Mouse (Mus musculus) neural tube, embryonic 15.5 days (tissue): ENCODE data around the gene Bach2. TPM values are rescaled to one million over a fixed set of nuclear protein-coding genes. Genes with fewer than 3 reads are reported as not detected.

ENCODE experiments used
- ATAC-seq: fragments of 200-750 bp; cut with Nextera tagmentation; 2 replicates; pipeline ENCODE4 v1.8.0; 2017; ENCODE audit warnings: mild to moderate bottlenecking, moderate TSS enrichment, moderate library complexity; ENCODE audit not compliant: low FRiP score
- H3K27ac ChIP-seq: fragments of 300-500 bp; sonication (generic); replicated peaks from 2 replicates; pipeline ENCODE4 v1.5.1; 2015; ENCODE audit warnings: mild to moderate bottlenecking, inconsistent platforms
- H3K27me3 ChIP-seq: fragments of 300-500 bp; sonication (generic); replicated peaks from 2 replicates; pipeline ENCODE4 v1.6.1; 2015; ENCODE audit warnings: inconsistent platforms
- H3K36me3 ChIP-seq: fragments of 300-500 bp; sonication (generic); 2 replicates; pipeline ENCODE4 v1.6.1; 2015; ENCODE audit warnings: inconsistent platforms
- H3K4me1 ChIP-seq: fragments of 300-500 bp; sonication (generic); 2 replicates; pipeline ENCODE4 v1.6.1; 2015; ENCODE audit warnings: inconsistent platforms
- H3K4me2 ChIP-seq: fragments of 300-500 bp; sonication (generic); 2 replicates; pipeline ENCODE4 v1.6.1; 2015; ENCODE audit warnings: inconsistent platforms, mild to moderate bottlenecking, moderate library complexity
- H3K4me3 ChIP-seq: fragments of 300-500 bp; sonication (generic); replicated peaks from 2 replicates; pipeline ENCODE4 v1.5.1; 2015; ENCODE audit warnings: mild to moderate bottlenecking, inconsistent platforms
- H3K9ac ChIP-seq: fragments of 300-500 bp; sonication (generic); replicated peaks from 2 replicates; pipeline ENCODE4 v1.6.1; 2015; ENCODE audit warnings: mild to moderate bottlenecking, inconsistent platforms
- H3K9me3 ChIP-seq: fragments of 300-500 bp; sonication (generic); replicated peaks from 2 replicates; pipeline ENCODE4 v1.6.1; 2016; ENCODE audit warnings: inconsistent platforms
- WGBS: fragments of 180-500 bp; shearing (Covaris S2); methylation state at CpG from one replicate; pipeline ENCODE4 v1.1.7; 2015; ENCODE audit warnings: mixed read lengths; 5-methylcytosine and 5-hydroxymethylcytosine counted together
- polyA plus RNA-seq: library from polyadenylated mRNA; unstranded; fragments of >200 nt; fragmentation: Nextera tagmentation; extraction: Ambion mirVana; gene quantifications from 2 replicates; pipeline ENCODE4 v1.2.1, GENCODE M21; 2015

The Bach2 gene
- polyA plus RNA-seq, 1 experiment from 2014 or later = 24.3 TPM

- no peak overlapping the region for H3K27ac ChIP-seq
- H3K36me3 ChIP-seq = no peaks in the 10 kb centered on the region
Measured at GRCm38 (mm10) chr4:32324967-32325366, 86.4 kb downstream of the Bach2 start.

GRCm38 (mm10) chr4:32325596-32325995 lies 87.0 kb downstream of the Bach2 start:
- peak overlapping the region; percentile 80; the same call in 1 of the 2 replicates for H3K27ac ChIP-seq
- WGBS = 12% methylated on average over 3 of the region's 3 CpGs
- H3K9ac ChIP-seq = no peak overlapping the region
- no peak overlapping the region for H3K4me2 ChIP-seq
- H3K4me1 ChIP-seq = peaks cover 49% of the 10 kb centered on the region
- H3K4me3 ChIP-seq = no peak overlapping the region
- H3K9me3 ChIP-seq = no peaks in the 10 kb centered on the region
- ATAC-seq = no peak
- no peaks in the 10 kb centered on the region for H3K36me3 ChIP-seq
- no peaks in the 10 kb centered on the region for H3K27me3 ChIP-seq

More at GRCm38 (mm10) chr4:32324967-32325366, 86.4 kb downstream of the Bach2 start:
- H3K9ac ChIP-seq = no peak overlapping the region
- no peak for ATAC-seq
- H3K27me3 ChIP-seq = no peaks in the 10 kb centered on the region
- H3K4me2 ChIP-seq = no peak overlapping the region
- peaks cover 50% of the 10 kb centered on the region for H3K4me1 ChIP-seq
- 43% methylated on average over 4 of the region's 4 CpGs for WGBS
- no peak overlapping the region for H3K4me3 ChIP-seq
- no peaks in the 10 kb centered on the region for H3K9me3 ChIP-seq

GRCm38 (mm10) chr4:32326279-32326678 lies 87.7 kb downstream of the Bach2 start:
- Histone ChIP-seq H3K4me1 (peaks cover 42% of the 10 kb centered on the region), H3K4me3 (no peak overlapping the region), H3K27me3 (no peaks in the 10 kb centered on the region), H3K27ac (peak overlapping the region; percentile 80), H3K36me3 (no peaks in the 10 kb centered on the region), H3K9ac (peak overlapping the region; percentile 36; the same call in 1 of the 2 replicates), H3K9me3 (no peaks in the 10 kb centered on the region), H3K4me2 (peak overlapping the region; percentile 27)
- ATAC-seq = peak; percentile 25; the same call in 1 of the 2 replicates
- 24% methylated on average over 10 of the region's 10 CpGs for whole genome bisulfite sequencing

GRCm38 (mm10) chr4:32326860-32327259 lies 88.3 kb downstream of the Bach2 start:
- no peaks in the 10 kb centered on the region for H3K9me3 ChIP-seq
- H3K4me2 ChIP-seq = peak overlapping the region; percentile 27
- peak overlapping the region; percentile 80 for H3K27ac ChIP-seq
- peak; percentile 30; the same call in 1 of the 2 replicates for ATAC-seq
- H3K27me3 ChIP-seq = no peaks in the 10 kb centered on the region
- no peak overlapping the region for H3K4me3 ChIP-seq
- peaks cover 38% of the 10 kb centered on the region for H3K4me1 ChIP-seq
- H3K36me3 ChIP-seq = no peaks in the 10 kb centered on the region
- peak overlapping the region; percentile 36 for H3K9ac ChIP-seq
- 2% methylated on average over 3 of the region's 3 CpGs for WGBS

GRCm38 (mm10) chr4:32327626-32328025 lies 89.0 kb downstream of the Bach2 start:
- 32% methylated on average over 5 of the region's 5 CpGs for WGBS
- ATAC-seq = no peak
- H3K4me2 ChIP-seq = 0 out of 2 replicates have a peak overlapping the region, but pooled peaks have one; percentile 6
- no peaks in the 10 kb centered on the region for H3K27me3 ChIP-seq
- H3K36me3 ChIP-seq = no peaks in the 10 kb centered on the region
- H3K27ac ChIP-seq = peak overlapping the region; percentile 80
- H3K9ac ChIP-seq = peak overlapping the region; percentile 36; the same call in 1 of the 2 replicates
- H3K4me3 ChIP-seq = no peak overlapping the region
- no peaks in the 10 kb centered on the region for H3K9me3 ChIP-seq
- peaks cover 38% of the 10 kb centered on the region for H3K4me1 ChIP-seq

- no peak overlapping the region for H3K27ac ChIP-seq
- no peaks in the 10 kb centered on the region for H3K9me3 ChIP-seq
- no peak overlapping the region for H3K4me2 ChIP-seq
- no peaks in the 10 kb centered on the region for H3K27me3 ChIP-seq
- ATAC-seq = no peak
- peaks cover 38% of the 10 kb centered on the region for H3K4me1 ChIP-seq
- WGBS = 73% methylated on average over 2 of the region's 2 CpGs
- no peaks in the 10 kb centered on the region for H3K36me3 ChIP-seq
- no peak overlapping the region for H3K9ac ChIP-seq
- no peak overlapping the region for H3K4me3 ChIP-seq
Measured at GRCm38 (mm10) chr4:32328561-32328960, 90.0 kb downstream of the Bach2 start.

GRCm38 (mm10) chr4:32330584-32331314 lies 92.1 kb downstream of the Bach2 start:
- Histone ChIP-seq H3K27ac (no peak overlapping the region), H3K9me3 (no peaks in the 10 kb centered on the region), H3K4me1 (peaks cover 29% of the 10 kb centered on the region), H3K4me2 (no peak overlapping the region), H3K27me3 (no peaks in the 10 kb centered on the region), H3K4me3 (no peak overlapping the region), H3K36me3 (no peaks in the 10 kb centered on the region), H3K9ac (no peak overlapping the region)
- no peak for ATAC-seq
- 67% methylated on average over 8 of the region's 8 CpGs for WGBS

- Histone ChIP-seq H3K9me3 (no peaks in the 10 kb centered on the region), H3K27ac (no peak overlapping the region), H3K36me3 (no peaks in the 10 kb centered on the region), H3K4me2 (no peak overlapping the region), H3K9ac (no peak overlapping the region), H3K4me1 (peaks cover 24% of the 10 kb centered on the region), H3K27me3 (no peaks in the 10 kb centered on the region), H3K4me3 (no peak overlapping the region)
- WGBS = 87% methylated on average over 12 of the region's 12 CpGs
- ATAC-seq = 0 out of 2 replicates have a peak, but pooled peaks have one; percentile 42
Measured at GRCm38 (mm10) chr4:32332028-32332427, 93.4 kb downstream of the Bach2 start.

GRCm38 (mm10) chr4:32334131-32334530 lies 95.5 kb downstream of the Bach2 start:
- no peak for ATAC-seq
- WGBS = 94% methylated on average over 1 of the region's 1 CpGs
- Histone ChIP-seq H3K27me3 (no peaks in the 10 kb centered on the region), H3K9ac (no peak overlapping the region), H3K4me3 (no peak overlapping the region), H3K4me2 (no peak overlapping the region), H3K9me3 (no peaks in the 10 kb centered on the region), H3K27ac (no peak overlapping the region), H3K36me3 (no peaks in the 10 kb centered on the region), H3K4me1 (peaks cover 20% of the 10 kb centered on the region)

GRCm38 (mm10) chr4:32334765-32335164 lies 96.2 kb downstream of the Bach2 start:
- 95% methylated on average over 5 of the region's 5 CpGs for WGBS
- Histone ChIP-seq H3K4me1 (peaks cover 20% of the 10 kb centered on the region), H3K4me2 (no peak overlapping the region), H3K9ac (no peak overlapping the region), H3K4me3 (no peak overlapping the region), H3K27ac (no peak overlapping the region), H3K36me3 (no peaks in the 10 kb centered on the region), H3K9me3 (no peaks in the 10 kb centered on the region), H3K27me3 (no peaks in the 10 kb centered on the region)
- no peak for ATAC-seq

- no peak for ATAC-seq
- no peak overlapping the region for H3K4me2 ChIP-seq
- peaks cover 20% of the 10 kb centered on the region for H3K4me1 ChIP-seq
- no peaks in the 10 kb centered on the region for H3K9me3 ChIP-seq
- no peaks in the 10 kb centered on the region for H3K27me3 ChIP-seq
- H3K9ac ChIP-seq = no peak overlapping the region
- H3K4me3 ChIP-seq = no peak overlapping the region
- WGBS = 81% methylated on average over 12 of the region's 12 CpGs
- no peak overlapping the region for H3K27ac ChIP-seq
- H3K36me3 ChIP-seq = no peaks in the 10 kb centered on the region
Measured at GRCm38 (mm10) chr4:32335659-32336058, 97.1 kb downstream of the Bach2 start.

GRCm38 (mm10) chr4:32336642-32337041 lies 98.0 kb downstream of the Bach2 start:
- H3K4me1 ChIP-seq = peaks cover 20% of the 10 kb centered on the region
- no peak overlapping the region for H3K9ac ChIP-seq
- WGBS = 60% methylated on average over 4 of the region's 4 CpGs
- no peaks in the 10 kb centered on the region for H3K36me3 ChIP-seq
- H3K4me3 ChIP-seq = no peak overlapping the region
- no peaks in the 10 kb centered on the region for H3K27me3 ChIP-seq
- ATAC-seq = no peak
- H3K27ac ChIP-seq = no peak overlapping the region
- H3K9me3 ChIP-seq = no peaks in the 10 kb centered on the region
- H3K4me2 ChIP-seq = no peak overlapping the region
